Mouse (Mus musculus): ENCODE data around the gene Trim65. TPM values are rescaled to one million over a fixed set of nuclear protein-coding genes. Genes with fewer than 3 reads are reported as not detected.

Trim65 gene
- polyA plus RNA-seq, 1 experiment from 2014 or later, result 1.8 TPM

DNA sequence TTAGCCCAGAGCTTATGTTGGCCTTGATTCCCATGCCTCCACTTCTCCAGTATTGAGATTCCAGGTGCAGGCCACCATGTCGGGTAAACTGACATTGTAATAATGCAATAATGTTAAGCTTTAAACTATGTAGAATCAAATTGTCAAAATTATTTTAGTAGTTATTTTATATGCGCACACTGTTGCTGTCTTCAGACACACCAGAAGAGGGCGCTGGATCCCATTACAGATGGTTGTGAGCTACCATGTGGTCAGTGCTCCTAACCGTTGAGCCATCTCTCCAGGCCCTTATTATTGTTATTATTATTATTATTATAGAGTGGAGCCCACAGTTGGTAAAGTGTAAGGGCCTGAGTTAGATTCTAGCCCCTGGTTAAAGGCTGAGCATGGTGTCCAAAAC lies 19.9 kb downstream of the Trim65 start:
- Histone ChIP-seq H3K9me3 (no peaks in the 10 kb centered on the region), H3K27ac (no peak overlapping the region), H3K27me3 (ENCODE audit: insufficient read depth, poor library complexity, severe bottlenecking) (peaks cover 63% of the 10 kb centered on the region), H3K4me1 (replicated peaks) (peaks cover 43% of the 10 kb centered on the region), H3K4me3 (no peak overlapping the region), H3K36me3 (no peaks in the 10 kb centered on the region)
- no peak for DNase-seq (ENCODE audit: low spot score)
- WGBS, result 82% methylated on average over 4 of the region's 4 CpGs

GRCm38 (mm10) chr11:116110540-116110939 lies 20.4 kb downstream of the Trim65 start:
- H3K36me3 ChIP-seq, result no peaks in the 10 kb centered on the region
- WGBS, result 32% methylated on average over 10 of the region's 10 CpGs
- peaks cover 68% of the 10 kb centered on the region for H3K27me3 ChIP-seq (ENCODE audit: insufficient read depth, poor library complexity, severe bottlenecking)
- H3K4me1 ChIP-seq (replicated peaks), result peaks cover 48% of the 10 kb centered on the region
- H3K4me3 ChIP-seq, result peak overlapping the region; percentile 45
- 0 out of 2 replicates have a peak overlapping the region, but pooled peaks have one; percentile 68 for H3K27ac ChIP-seq
- H3K9me3 ChIP-seq, result no peaks in the 10 kb centered on the region
- no peak for DNase-seq (ENCODE audit: low spot score)

DNA sequence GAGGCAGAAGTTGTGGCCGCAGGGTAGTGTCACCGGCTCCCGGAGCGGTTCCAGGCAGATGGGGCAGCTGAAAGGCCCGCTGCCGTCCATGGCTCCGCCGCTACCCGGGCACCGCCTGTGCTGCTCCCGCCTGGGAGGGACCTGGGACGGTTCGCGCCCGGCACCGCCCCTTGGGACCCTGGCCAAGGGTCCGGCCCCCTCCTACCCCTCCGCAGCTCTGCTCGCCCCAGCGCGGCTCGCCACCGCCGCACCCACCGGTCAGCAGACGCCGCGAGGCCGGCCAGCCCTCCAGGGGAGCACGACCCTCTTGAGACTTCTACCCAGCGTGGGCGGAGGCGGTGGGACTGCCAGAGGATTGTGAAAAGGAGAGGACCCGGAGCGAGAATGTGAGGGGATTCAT lies 20.8 kb downstream of the Trim65 start:
- H3K36me3 ChIP-seq, result no peaks in the 10 kb centered on the region
- 3% methylated on average over 35 of the region's 35 CpGs for WGBS
- H3K27me3 ChIP-seq (ENCODE audit: insufficient read depth, poor library complexity, severe bottlenecking), result peaks cover 72% of the 10 kb centered on the region
- no peaks in the 10 kb centered on the region for H3K9me3 ChIP-seq
- peak overlapping the region; percentile 68 for H3K27ac ChIP-seq
- peaks cover 50% of the 10 kb centered on the region for H3K4me1 ChIP-seq (replicated peaks)
- H3K4me3 ChIP-seq, result peak overlapping the region; percentile 45
- DNase-seq (ENCODE audit: low spot score), result peak; percentile 33

- Histone ChIP-seq H3K4me3 (peak overlapping the region; percentile 45), H3K9me3 (no peaks in the 10 kb centered on the region), H3K27me3 (ENCODE audit: insufficient read depth, poor library complexity, severe bottlenecking) (peaks cover 76% of the 10 kb centered on the region), H3K27ac (peak overlapping the region; percentile 68), H3K36me3 (no peaks in the 10 kb centered on the region), H3K4me1 (replicated peaks) (peaks cover 55% of the 10 kb centered on the region)
- WGBS, result 2% methylated on average over 70 of the region's 70 CpGs
- peak; percentile 42 for DNase-seq (ENCODE audit: low spot score)
Observed at GRCm38 (mm10) chr11:116109441-116110081, 21.4 kb downstream of the Trim65 start.

GRCm38 (mm10) chr11:116108464-116109137 lies 22.3 kb downstream of the Trim65 start:
- H3K36me3 ChIP-seq, result no peaks in the 10 kb centered on the region
- WGBS, result 6% methylated on average over 23 of the region's 23 CpGs
- peak; percentile 37 for DNase-seq (ENCODE audit: low spot score)
- H3K27ac ChIP-seq, result no peak overlapping the region
- H3K4me1 ChIP-seq (replicated peaks), result peaks cover 65% of the 10 kb centered on the region
- peak overlapping the region; percentile 45 for H3K4me3 ChIP-seq
- no peaks in the 10 kb centered on the region for H3K9me3 ChIP-seq
- H3K27me3 ChIP-seq (ENCODE audit: insufficient read depth, poor library complexity, severe bottlenecking), result peaks cover 80% of the 10 kb centered on the region

DNA sequence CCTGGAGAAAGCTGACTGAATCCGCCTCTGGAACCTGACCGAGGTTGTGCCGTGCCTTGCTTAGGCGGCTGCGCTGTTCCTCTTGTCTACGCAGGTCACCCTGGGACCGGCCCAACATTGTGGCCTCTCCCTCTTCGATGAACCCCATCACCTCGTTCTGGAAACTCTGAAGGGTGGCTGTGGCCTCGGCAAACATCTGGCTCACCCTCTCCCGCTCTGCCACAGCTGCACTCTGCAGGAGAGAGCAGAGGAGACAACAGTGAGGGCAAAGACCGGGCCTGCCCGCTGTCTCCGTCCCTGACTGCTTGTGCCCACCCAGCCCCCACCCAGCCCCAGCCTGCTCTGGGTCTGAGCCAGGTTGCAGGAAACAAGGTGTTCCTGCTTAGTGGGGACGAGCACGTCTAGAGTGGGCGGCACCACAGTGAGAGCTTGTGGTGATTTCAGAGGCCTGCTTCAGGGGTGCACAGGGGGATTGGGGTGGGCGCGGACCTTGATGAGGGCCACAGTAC lies 23.1 kb downstream of the Trim65 start:
- WGBS, result 9% methylated on average over 19 of the region's 19 CpGs
- Histone ChIP-seq H3K4me1 (replicated peaks) (peaks cover 72% of the 10 kb centered on the region), H3K4me3 (peak overlapping the region; percentile 45; the same call in 1 of the 2 replicates)

DNA sequence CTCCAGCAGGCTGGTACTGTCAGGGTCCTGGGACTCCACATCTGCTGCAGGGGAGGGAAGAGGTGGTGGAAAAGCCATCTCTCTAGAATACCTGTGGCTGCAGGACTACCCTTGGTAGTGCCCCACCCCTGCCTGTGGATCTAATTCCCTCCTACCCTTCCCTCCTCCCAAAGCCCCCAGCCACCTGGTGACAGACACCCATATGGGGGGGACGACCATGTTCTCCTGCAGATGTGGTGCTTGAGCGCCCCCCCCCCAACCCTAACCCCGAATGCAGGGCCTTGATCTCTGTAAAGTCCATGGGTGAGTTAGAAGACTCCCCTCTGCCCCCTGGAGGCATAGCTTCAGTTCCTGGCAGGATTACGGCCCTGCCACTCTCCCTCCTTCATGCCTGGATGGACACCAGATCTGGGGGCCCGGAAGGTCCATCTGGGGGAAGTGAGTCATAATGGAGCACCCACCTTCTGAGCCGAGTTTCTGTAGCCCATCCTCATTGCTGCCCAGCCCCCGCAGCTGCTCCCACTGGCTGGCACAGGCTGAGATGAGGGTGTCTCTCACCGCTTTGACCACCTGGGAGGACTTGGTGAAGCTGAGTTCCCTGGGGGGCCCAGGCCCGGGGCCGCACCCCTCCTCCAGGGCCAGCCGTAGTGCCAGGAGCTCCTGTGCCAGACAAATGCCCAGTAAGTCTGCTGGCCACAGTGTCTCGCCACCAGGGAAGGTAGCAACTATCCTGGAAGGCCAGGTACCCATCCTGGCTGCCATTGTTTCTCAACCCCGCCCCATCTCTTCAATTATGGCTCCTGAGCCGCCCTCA lies 23.8 kb downstream of the Trim65 start:
- H3K27ac ChIP-seq, result peak overlapping the region; percentile 1; the same call in 1 of the 2 replicates

More for the DNA sequence above, 23.1 kb downstream of the Trim65 start:
- Histone ChIP-seq H3K27ac (peak overlapping the region; percentile 16; the same call in 1 of the 2 replicates), H3K9me3 (no peaks in the 10 kb centered on the region), H3K27me3 (ENCODE audit: insufficient read depth, poor library complexity, severe bottlenecking) (peaks cover 80% of the 10 kb centered on the region), H3K36me3 (no peaks in the 10 kb centered on the region)
- DNase-seq (ENCODE audit: low spot score), result peak; percentile 19

DNA sequence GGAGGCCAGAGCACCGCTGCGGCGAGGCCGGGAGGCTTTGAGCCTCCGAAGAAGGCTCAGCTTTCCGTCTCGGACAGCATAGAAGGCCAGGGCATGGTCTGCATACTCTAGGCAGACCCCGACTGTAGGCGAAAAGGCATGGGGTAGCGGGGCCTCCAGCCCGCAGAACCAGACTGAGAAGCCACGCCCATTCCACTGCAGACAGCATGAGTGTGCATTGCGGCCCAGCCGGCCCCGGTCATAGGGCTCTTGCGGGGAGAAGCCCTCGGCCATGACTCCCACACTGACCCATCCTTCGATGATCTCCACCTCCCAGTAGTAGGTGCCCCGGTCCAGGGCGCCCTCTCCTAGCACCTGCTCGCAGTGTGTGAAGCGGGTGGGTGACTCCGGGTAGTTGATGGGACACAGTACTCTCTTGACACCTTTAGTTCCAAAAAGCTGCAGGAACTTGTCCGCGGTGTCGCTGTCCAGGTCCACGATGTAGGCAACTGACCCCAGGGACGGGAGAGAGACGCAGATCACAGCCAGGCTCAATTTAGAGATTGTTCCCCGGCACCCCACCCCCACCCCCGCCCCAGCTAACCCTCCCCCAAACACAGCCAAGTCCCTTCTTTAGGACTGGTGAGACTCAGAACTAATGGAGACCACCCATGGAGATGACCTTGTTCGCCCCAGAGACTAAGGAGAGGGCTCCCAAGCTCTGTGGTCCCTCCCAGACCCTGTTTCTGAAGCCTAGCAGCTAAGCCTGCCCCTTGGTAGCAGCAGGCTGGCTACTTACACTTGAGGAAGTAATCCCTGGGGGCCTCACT lies 24.6 kb downstream of the Trim65 start:
- peak overlapping the region; percentile 35 for H3K4me3 ChIP-seq
- peak overlapping the region; percentile 75 for H3K27ac ChIP-seq
- DNase-seq (ENCODE audit: low spot score), result peak; percentile 52
- H3K27me3 ChIP-seq (ENCODE audit: insufficient read depth, poor library complexity, severe bottlenecking), result peaks cover 70% of the 10 kb centered on the region
- WGBS, result 23% methylated on average over 32 of the region's 32 CpGs
- peaks cover 84% of the 10 kb centered on the region for H3K4me1 ChIP-seq (replicated peaks)
- H3K36me3 ChIP-seq, result no peaks in the 10 kb centered on the region
- no peaks in the 10 kb centered on the region for H3K9me3 ChIP-seq

More for the DNA sequence above, 23.8 kb downstream of the Trim65 start:
- 18% methylated on average over 14 of the region's 14 CpGs for WGBS
- H3K36me3 ChIP-seq, result no peaks in the 10 kb centered on the region
- H3K4me3 ChIP-seq, result peak overlapping the region; percentile 45; the same call in 1 of the 2 replicates
- peak; percentile 25 for DNase-seq (ENCODE audit: low spot score)
- no peaks in the 10 kb centered on the region for H3K9me3 ChIP-seq
- peaks cover 76% of the 10 kb centered on the region for H3K4me1 ChIP-seq (replicated peaks)
- peaks cover 78% of the 10 kb centered on the region for H3K27me3 ChIP-seq (ENCODE audit: insufficient read depth, poor library complexity, severe bottlenecking)

DNA sequence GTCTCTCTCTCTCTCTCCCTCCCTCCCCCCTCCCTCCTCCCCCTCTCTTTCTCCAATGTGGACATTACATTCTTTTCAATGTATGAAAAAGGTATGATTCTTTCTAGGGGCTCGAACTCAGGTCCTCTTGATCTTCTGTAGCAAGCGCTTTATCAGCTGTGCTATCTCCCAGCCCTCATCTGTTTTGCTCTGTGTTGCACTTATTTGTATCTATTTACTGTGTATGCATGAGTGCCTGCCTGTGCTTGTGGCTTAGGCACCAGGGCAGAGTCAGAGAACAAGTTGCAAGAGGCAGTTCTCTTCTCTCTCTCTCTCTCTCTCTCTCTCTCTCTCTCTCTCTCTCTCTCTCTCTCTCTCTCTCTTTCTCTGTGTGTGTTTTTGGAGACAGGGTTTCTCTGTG lies 25.9 kb downstream of the Trim65 start:
- peaks cover 86% of the 10 kb centered on the region for H3K4me1 ChIP-seq (replicated peaks)

DNA sequence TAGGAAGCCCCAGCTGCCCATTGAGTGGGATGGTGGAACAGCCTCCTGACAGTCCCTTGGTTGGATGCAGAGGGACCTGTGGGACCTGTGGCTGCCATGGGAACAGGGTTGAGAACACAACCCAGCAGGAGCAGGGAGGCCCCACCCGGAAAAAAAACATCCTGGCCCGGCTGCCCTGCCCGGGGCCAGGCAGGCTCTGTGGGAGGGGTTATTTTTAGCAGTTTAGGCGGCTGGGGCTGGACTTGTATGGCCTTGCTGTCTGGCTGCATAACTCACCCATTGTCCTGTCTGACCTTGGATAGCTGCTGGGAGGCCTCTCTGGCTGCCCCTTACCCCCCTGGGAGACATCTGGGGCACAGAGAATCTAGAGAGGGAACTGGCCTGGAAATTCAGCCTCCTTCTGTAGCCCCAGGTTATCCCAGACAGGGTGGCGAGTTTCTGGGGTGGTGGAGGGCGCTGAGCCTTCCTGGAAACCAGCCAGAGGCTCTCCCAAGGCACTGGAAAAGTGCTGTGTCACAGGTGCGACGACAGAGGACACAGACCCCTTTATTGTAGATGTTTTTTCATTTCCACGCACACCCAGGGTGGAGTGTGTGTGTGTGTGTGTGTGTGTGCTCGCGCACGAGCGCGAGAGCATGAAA lies 26.8 kb downstream of the Trim65 start:
- peaks cover 77% of the 10 kb centered on the region for H3K4me1 ChIP-seq (replicated peaks)
- H3K9me3 ChIP-seq, result no peaks in the 10 kb centered on the region
- H3K27me3 ChIP-seq (ENCODE audit: insufficient read depth, poor library complexity, severe bottlenecking), result peaks cover 51% of the 10 kb centered on the region
- peak overlapping the region; percentile 81 for H3K27ac ChIP-seq
- peak; percentile 76 for DNase-seq (ENCODE audit: low spot score)
- peak overlapping the region; percentile 9 for H3K4me3 ChIP-seq
- no peaks in the 10 kb centered on the region for H3K36me3 ChIP-seq
- 44% methylated on average over 14 of the region's 14 CpGs for WGBS

More for the DNA sequence above, 25.9 kb downstream of the Trim65 start:
- peaks cover 57% of the 10 kb centered on the region for H3K27me3 ChIP-seq (ENCODE audit: insufficient read depth, poor library complexity, severe bottlenecking)
- H3K27ac ChIP-seq, result no peak overlapping the region
- no peak for DNase-seq (ENCODE audit: low spot score)
- no peaks in the 10 kb centered on the region for H3K36me3 ChIP-seq
- H3K9me3 ChIP-seq, result no peaks in the 10 kb centered on the region
- no peak overlapping the region for H3K4me3 ChIP-seq
- 89% methylated on average over 2 of the region's 2 CpGs for WGBS

DNA sequence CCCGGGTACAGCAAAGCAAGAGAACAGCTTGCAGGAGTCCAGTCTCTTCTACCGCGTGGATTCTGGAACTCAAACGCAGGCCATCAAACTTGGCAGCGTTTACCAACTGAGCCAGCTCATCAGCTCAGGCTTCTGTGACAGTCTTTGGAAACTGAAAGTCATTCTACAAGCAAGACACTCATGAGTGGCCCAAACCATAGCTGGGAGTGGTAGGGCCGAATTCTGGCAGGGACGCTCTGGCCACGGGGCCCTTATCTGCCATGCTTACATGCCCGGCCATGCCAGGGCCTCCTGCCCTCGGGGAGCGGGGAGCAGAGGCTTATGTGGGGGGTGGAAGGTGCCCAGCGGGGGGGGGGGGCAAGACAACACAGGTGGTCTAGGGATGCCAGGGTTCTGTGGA lies 27.4 kb downstream of the Trim65 start:
- Histone ChIP-seq H3K4me3 (peak overlapping the region; percentile 9), H3K27ac (peak overlapping the region; percentile 81), H3K36me3 (no peaks in the 10 kb centered on the region), H3K9me3 (no peaks in the 10 kb centered on the region), H3K27me3 (ENCODE audit: insufficient read depth, poor library complexity, severe bottlenecking) (peaks cover 46% of the 10 kb centered on the region), H3K4me1 (replicated peaks) (peaks cover 73% of the 10 kb centered on the region)
- no peak for DNase-seq (ENCODE audit: low spot score)
- 78% methylated on average over 12 of the region's 12 CpGs for WGBS

Data from hindbrain, embryonic 10.5 days (tissue).